Mouse (Mus musculus): ENCODE data around the gene Slc25a39.

Slc25a39 gene

DNA sequence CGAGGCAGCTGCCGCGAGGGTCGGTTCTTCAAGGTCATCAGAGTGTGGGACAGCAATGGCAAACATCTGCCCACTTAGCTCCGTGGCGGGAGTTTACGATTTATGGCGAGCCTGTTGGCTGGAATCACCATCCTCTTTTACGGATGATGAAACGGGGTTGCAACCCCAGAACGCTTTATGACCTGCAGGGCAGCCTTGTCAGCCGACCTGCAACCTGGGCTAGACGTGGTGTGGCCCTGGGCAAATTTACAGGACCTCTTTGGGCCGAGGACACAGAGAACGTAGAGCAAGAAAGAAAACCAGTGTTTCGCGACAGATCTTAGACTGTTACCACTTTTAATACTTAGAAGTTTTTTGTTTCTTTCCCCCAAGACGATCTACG is at the start of gene Slc25a39:
Gene Slc25a39, minus strand, starts transcription at position 113 of the 382 bp plus-strand sequence.
- in situ Hi-C loops (cut with MboI), result loop anchor here (5.0 kb wide), 1 partner anchor 86 kb away; no protein-coding TSS in a partner anchor

GRCm38 (mm10) chr11:102455740-102456396 is 48.1 kb upstream of the Slc25a39 start:
- in situ Hi-C loops (cut with MboI), result no loop called here

DNA sequence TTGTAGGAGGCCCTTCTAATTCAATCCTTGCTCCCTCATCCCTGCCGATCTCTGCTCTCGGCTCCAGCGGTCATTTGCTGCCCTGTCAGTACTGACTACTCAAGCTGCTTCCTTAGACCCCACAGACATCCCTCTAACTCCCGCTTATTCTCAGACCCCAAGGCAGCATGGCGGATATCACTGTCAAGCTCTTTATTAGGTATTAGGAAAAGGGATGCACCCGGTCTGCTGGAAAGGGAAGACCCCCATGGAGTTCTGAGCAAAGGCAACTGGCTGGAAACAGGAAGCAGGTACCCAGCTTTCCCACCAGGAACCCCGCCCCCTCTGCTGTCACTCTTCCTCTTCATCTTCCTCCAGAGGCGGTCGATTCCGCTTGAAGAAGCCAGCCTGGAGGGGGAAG is 45.4 kb upstream of the Slc25a39 start:
- in situ Hi-C loops (cut with MboI), result no loop called here

DNA sequence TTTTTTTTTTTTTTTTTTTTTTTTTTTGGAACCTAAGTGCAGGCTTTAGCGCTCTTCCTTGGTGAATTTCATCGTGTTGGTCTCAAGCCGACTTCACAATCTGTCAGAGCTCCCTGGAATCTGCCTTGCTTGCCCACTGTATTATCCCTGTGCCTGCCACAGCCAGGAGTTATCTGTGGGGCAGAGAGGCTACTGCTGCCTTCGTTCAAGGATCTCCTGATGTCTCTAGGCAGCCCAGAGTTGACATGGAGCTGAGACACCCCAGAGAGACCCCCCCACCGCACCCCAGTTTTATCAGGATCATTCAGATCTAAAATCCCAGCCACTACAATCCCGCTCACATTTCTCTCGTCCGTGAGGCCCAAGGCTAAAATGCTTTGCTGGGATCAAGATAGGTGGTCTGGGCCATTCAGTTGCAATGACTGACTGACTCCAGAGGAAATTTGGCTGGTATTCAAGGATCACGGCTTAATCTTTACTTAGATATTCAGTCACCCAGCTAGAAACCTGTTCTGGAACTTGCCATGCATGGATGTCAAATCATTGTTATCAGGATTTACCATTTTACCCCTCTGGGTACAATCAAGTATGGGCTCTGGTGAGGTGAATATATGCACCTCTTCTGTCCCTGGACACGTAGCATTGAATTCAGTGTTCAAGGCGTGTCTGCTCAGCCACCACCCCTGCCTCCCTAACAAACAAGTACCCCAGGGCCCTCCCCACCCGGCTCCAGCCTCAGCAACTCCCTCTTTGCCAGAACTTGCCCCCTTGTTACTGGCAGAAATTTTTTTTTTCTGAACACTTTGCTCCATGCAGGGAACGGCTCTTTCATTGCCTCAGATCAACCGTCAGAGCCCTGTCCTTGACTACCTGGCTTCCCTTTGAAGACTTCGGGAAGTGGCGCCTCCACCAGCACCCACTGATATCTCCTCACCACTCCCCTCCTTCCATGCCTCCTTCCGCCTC is 41.6 kb upstream of the Slc25a39 start:
- in situ Hi-C loops (cut with MboI), result no loop called here

DNA sequence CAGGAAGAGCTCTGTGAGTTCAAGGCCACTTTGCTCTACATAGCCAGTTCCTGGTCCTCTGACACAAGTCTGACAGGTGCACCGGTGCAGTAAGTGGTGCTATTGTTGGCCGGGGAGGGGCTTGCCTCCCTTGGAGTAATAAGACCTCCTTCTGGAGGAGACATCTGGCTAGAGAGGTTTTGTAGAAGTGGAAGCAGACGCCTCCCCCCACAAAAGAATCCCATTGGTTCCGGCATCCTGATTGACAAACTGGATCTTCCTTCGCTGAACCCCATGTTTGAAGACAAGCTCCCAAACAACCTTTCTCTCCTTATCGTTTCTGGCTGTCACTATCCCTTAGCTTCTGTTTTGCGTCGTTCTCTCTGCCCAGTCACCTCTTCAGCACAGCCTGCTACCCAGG is 40.6 kb upstream of the Slc25a39 start:
- in situ Hi-C loops (cut with MboI), result no loop called here

DNA sequence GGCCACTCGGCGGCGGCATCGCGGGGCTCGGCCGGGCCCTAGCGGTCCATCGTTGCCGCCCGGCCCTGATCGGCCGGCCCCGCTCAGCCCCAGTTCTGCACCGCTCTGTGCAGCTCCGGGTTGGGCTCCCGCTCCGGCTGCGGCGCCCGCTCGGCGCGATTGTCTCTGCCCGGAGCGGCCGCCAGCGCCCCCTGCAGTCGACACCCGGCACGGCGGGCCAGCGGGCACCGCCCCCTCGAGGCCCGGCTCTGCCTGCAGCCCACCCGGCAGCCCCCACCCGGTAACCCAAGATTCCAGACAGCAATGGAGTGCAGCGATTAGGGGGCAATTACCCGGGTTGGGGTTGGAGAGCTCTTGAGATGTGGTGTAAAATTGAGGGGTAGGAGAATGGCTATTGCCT is 39.8 kb upstream of the Slc25a39 start, which contains the start of gene Fam171a2:
Gene Fam171a2, minus strand, starts transcription at position 186 of the 400 bp plus-strand sequence.
- in situ Hi-C loops (cut with MboI), result no loop called here

DNA sequence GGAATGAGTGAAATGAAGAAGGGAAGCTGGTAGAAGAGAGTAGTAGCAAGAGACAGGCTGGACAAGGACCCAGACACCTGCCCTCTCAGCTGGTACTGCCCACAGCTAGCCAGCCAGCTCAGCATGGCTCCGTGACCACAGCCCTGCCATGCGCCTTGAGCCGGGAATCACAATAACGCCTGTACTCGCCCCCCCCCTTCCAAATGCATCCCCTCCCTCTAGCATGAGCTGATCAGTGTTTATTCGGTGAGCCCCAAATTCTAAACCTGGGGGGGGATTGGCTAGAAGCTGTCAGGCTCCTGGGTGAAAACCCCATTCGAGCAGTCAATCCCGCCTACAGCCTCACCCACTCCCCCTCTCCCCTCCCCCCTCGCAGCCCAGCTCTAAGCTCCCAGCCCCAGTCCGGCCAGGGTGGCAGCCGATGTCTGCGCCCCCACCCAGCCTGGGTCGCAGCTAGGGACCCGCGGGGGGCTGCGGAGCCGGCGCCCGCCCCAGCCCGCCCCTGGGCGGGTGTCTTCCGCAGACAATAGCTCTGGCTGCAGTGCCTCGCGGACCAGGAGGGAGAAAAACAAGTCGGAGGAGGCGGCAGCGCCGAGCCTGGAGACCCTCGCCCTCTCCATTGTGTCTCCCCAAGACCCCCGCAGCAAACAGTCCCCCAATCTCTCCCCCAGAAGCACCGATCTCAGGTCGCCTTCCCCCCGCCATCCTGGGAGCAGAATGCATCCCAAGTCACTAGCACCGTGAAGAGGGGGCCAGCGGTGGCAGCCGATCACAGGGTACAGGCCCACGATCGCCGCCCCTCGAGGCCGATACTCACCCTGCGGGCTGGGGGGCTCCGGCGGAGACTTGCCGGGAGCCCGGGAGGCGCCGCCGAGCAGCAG is 39.1 kb upstream of the Slc25a39 start:
- in situ Hi-C loops (cut with MboI), result no loop called here

GRCm38 (mm10) chr11:102445891-102446361 is 38.2 kb upstream of the Slc25a39 start:
- in situ Hi-C loops (cut with MboI), result no loop called here

GRCm38 (mm10) chr11:102445264-102445890 is 37.6 kb upstream of the Slc25a39 start:
- in situ Hi-C loops (cut with MboI), result no loop called here

DNA sequence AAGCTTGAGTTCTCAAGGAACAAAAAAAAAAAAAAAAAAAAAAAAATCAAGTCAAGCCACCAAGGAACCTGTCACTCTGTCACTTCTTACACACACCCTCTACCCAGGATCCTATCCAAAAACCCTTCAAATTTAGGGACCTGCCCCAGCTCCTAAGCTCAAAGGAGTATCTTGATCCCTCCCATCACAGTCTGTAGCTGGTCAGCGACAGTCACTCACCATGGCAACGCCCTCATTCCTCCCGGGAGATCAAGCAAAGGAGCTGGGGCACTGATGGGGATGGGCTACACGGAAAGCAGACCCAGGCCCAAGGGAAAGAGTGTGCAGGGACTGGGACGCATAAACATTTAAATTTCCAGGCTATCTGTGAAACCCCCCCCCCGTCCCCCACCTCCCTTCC is 37.0 kb upstream of the Slc25a39 start:
- in situ Hi-C loops (cut with MboI), result no loop called here

GRCm38 (mm10) chr11:102444321-102444720 is 36.6 kb upstream of the Slc25a39 start:
- in situ Hi-C loops (cut with MboI), result no loop called here

DNA sequence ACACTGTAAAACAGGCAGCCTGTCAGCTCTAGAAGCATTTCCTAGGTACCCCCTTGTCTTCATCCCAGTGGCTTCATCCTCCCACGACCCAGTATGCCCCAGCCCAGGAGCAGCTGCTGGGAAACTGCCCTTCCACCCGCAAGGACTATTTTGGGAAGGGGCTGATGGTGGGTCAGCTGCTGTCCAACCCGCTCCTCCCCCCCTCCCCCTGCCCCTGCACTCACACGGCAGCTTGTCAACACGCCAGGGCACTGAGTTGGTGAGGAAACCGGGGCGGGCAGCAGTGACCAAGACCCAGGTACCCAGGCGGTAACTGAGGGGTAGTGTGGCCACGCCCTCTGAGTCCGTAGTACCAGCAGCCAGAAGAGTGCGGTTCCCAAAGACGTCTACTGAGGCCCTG is 36.0 kb upstream of the Slc25a39 start:
- in situ Hi-C loops (cut with MboI), result no loop called here

DNA sequence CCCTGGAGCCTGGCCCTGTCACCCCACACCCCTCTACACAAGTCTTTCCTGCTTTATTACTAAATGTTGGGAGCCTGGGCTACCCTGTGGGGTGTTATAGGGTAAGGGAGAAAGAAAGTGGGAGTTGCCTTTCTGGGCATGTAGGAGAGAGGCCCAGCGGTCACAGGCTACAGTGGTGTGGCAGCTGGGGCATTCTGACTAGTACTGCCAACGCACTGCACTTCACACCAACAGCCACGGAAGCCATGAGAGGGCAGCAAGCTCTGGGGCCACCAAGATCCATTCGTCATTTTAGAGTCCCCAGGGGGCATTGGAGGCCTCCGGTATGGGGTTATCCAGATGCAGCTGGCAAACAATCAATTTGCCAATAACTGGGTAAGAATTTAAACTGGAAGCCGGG is 34.3 kb upstream of the Slc25a39 start:
- in situ Hi-C loops (cut with MboI), result no loop called here

DNA sequence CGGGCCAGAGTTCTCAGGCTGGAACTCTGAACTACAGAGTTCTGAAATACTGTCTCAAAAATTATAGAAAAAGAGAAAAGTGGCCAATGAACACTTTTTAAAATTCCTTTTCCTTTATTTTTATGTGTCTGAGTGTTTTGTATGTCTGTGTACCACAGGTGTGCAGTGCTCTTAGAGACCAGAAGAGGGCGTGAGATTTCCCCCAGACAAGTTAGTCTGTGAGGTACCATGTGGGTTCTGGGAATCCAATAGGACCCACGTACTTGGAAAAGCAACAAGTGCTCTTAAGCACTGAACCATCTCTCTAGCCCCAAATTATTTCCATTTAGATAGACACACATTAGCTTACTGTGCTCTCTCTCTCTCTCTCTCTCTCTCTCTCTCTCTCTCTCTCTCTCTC is 33.7 kb upstream of the Slc25a39 start:
- in situ Hi-C loops (cut with MboI), result no loop called here

DNA sequence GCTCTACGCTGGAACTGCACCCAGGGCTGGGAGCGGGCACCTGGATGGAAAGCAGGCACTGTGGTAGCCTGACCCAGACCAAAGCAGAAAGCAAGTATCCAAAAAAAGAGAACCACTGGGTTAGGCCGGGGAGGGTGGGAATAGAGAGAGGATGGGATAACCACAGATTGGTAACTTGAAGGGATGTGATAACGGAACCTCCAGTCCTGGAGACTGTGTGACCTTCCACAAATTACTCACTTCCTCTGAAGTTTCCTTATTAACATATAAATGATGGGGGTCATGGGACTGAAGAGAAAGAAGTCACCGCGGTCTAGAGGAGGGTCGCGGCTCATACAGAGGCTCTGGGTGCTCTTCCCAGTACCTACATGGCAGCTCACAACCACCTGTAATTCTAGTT is 32.5 kb upstream of the Slc25a39 start:
- in situ Hi-C loops (cut with MboI), result no loop called here

DNA sequence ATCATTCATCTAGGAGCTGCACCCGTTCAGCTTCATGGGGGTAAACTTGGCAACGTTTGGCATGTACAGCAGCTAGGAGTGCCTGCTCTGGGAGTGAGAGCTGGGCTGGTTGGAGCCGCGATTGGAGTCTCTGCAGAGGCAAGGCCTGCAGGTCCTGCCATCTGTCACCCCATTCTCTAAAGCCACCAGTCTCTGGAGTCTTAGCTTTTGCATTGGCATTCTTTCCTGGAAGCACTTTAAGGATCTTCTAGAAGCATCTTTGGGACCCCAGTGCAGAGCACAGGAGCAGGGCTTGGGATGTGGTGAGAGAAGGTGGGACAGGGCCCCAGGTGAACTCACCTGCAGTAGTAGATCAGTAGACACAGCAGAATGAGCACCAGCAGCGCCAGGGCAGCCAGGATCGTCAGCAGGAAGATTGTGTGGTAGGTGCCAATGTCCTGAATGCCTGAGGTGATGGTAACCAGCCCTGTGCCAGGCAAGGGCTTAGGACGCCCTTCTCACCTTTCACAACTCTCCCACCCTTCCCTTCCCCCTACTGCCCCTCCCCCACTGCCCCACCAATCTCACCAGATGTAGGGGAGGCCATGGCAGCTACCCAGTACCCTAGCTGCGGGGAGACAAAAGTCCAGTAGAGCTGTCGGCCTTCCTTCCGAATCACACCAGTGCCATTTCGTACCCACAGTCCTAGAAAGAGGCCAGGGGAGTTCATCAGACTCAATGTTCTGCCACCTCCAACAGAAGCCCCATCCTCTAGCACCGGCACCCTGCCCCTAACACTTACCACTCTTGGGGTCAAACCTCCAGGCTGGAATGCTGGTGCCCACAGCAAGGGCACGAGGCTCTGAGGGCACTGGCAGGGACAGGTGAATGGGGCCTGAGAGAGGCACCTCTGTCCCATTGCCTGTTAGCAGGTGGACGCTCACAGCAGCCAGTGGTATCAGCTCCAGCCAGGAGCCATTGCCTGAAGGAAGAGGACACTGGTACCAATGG is 31.6 kb upstream of the Slc25a39 start:
- in situ Hi-C loops (cut with MboI), result no loop called here

DNA sequence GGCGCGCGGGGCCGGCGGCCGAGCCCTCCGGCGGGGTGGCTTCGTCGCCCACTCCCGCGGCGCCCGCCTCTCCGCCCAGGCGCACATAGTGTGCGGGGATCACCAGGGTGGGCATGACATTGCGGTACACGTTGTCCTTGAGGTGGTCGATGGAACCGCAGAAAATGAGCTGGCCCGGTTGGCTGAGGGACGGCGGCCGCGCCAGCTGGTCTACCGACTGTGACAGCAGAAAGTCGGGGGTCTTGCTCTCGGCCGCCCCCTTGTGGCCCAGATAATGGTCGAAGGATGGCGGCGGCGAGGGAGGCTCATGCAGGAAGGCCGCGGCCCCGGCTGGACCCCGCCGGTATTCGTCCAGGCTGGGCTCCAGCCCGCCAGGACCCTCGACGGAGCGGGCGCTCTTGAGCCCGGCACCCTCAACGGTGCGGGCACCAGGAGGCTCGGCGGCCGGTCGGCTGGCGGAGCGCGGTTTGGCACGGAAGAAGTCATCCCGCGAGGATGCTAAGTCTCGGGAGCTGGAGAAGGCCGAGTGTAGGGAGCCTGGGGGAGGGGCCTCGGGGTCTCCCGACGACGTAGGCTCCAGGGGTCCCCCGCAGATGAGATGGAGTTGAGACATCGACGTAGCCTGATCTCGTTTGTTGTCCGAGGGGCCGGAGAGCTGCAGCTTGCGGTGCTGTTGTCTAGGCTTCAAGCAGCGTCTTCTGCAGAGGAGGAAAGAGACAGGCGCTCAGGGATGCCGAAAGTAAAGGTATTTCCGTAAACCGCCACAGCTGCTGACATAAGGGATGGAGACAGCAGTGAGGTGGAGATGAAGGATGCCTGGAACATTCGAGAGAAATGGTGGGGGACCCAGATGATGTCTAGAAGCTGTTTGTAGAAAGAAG is 30.7 kb upstream of the Slc25a39 start:
- in situ Hi-C loops (cut with MboI), result no loop called here

DNA sequence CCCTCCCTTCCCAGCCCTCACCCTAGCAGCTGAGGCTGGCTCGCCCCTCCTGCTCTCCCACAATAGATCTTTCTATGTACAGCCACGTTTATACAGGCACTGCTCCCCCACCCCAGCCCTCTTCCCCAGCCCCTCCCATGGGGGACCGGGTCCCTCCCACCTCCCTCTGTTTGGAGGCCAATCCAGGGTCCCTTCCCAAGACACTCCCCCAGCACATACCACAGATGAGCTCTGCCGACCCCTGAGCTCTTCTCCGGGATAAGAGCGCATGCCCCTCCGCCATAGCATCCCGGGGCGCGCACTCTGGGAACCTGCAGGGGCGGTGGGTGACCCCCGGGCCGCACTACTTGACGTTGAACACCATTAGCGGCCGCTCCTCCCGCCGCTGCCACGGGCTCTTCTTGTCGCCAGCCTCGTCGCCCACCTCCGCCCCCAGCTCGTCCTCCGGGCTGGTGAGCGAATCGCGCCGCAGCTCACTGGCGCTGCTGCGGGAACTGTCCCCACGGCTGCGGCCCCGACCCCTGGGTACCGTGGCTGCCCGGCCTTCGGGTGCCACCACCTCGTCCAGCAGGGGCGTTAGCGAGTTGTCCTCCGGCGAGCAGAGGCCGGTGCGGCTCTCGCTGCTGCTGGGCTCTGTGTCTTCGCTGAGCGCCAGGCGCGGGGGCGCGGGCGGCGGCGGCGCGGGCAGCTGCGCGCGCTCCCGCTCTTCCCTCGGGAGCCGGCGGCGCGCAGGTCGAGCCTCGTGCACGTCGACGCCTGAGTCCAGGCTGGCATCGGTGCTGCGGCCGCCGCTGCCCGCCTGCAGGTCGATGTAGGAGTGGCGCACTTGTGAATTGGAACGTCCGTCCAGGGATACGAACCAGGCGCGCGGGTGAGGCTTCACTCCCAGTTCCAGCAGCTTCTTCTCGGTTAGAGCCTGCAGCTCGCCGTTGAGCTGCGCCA is 29.6 kb upstream of the Slc25a39 start:
- in situ Hi-C loops (cut with MboI), result no loop called here

All from mature B cell (primary cell).